Mouse (Mus musculus) small intestine, adult 2 months (tissue): ENCODE data around the gene Cdk13.

Experiments used
- CTCF ChIP-seq: fragments of 200-500 bp; IDR thresholded peaks from 2 replicates; pipeline ENCODE4 v1.5.1; 2012; ENCODE audit warnings: low read depth, mild to moderate bottlenecking, control low read depth, inconsistent platforms, low read length, moderate library complexity, mixed read lengths; ENCODE audit not compliant: insufficient replicate concordance, insufficient read length; ENCODE audit errors: extremely low read depth
- POLR2A ChIP-seq: fragments of 200-500 bp; IDR thresholded peaks from 2 replicates; pipeline ENCODE4 v1.6.1; 2012; ENCODE audit warnings: low read depth, mild to moderate bottlenecking, control low read depth, inconsistent platforms, low read length, moderate library complexity

DNA sequence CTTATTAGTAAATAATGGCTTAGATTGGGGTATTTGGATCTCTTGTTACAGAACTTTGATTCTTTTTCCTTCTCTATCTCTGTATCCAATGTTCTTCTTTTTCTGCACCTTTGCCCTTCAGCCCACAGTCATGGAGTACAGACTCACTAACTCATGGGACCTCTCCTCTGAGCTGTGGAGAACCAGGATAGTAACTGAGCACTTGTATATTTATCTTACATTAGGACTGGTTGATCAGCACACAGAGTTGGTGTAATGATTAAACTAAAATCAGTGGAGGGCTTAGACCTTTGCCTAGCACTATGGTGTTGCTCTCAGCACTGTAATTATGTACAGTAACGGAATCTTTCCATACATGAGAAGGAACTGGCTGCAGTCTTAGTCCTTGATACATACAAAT, 133.8 kb downstream of the Cdk13 start:
- TF ChIP-seq CTCF = no peak
- TF ChIP-seq POLR2A = no peak
